Mouse (Mus musculus) heart, postnatal 0 days (tissue): Measurements from ENCODE around the gene Mettl13. TPM values are rescaled to one million over a fixed set of nuclear protein-coding genes. Genes with fewer than 3 reads are reported as not detected.
A peak's percentile ranks its signal among the peaks of the same experiment; 100 is the strongest.

ENCODE experiments used
- ATAC-seq: fragments of 200-750 bp; cut with Nextera tagmentation; 2 replicates; pipeline ENCODE4 v1.8.0; 2017; ENCODE audit warnings: low read depth, moderate number of reproducible peaks, moderate library complexity; ENCODE audit not compliant: insufficient read depth
- DNase-seq: peaks from one replicate; pipeline ENCODE4 v3.0.0-alpha.2; 2016; ENCODE audit warnings: low spot score
- H3K27ac ChIP-seq: fragments of 300-500 bp; sonication (generic); 2 replicates; pipeline ENCODE4 v1.5.1; 2014; ENCODE audit warnings: low read depth, mild to moderate bottlenecking
- H3K27me3 ChIP-seq: fragments of 300-500 bp; sonication (generic); 2 replicates; pipeline ENCODE4 v1.6.1; 2014; ENCODE audit warnings: low read length, mixed read lengths; ENCODE audit not compliant: control insufficient read depth, insufficient read depth
- H3K36me3 ChIP-seq: fragments of 300-500 bp; sonication (generic); replicated peaks from 2 replicates; pipeline ENCODE4 v1.6.1; 2014; ENCODE audit warnings: low read length, mixed read lengths; ENCODE audit not compliant: control insufficient read depth, insufficient read depth
- H3K4me1 ChIP-seq: fragments of 300-500 bp; sonication (generic); 2 replicates; pipeline ENCODE4 v1.6.1; 2014; ENCODE audit warnings: antibody characterized with exemption; ENCODE audit not compliant: control insufficient read depth, insufficient read depth
- H3K4me2 ChIP-seq: fragments of 300-500 bp; sonication (generic); 2 replicates; pipeline ENCODE4 v1.6.1; 2014; ENCODE audit warnings: low read depth, mild to moderate bottlenecking, low read length, moderate library complexity
- H3K4me3 ChIP-seq: fragments of 300-500 bp; sonication (generic); 2 replicates; pipeline ENCODE4 v1.5.1; 2014; ENCODE audit warnings: low read depth, low read length
- H3K9ac ChIP-seq: fragments of 300-500 bp; sonication (generic); replicated peaks from 2 replicates; pipeline ENCODE4 v1.6.1; 2014; ENCODE audit warnings: low read depth, low read length, mixed read lengths
- H3K9me3 ChIP-seq: fragments of 300-500 bp; sonication (generic); replicated peaks from 2 replicates; pipeline ENCODE4 v1.6.1; 2016; ENCODE audit warnings: low read length; ENCODE audit not compliant: control insufficient read depth
- CTCF ChIP-seq: IDR thresholded peaks from 2 replicates; pipeline ENCODE4 v1.5.1; 2016; ENCODE audit warnings: antibody characterized with exemption, control low read depth, low read depth
- EP300 ChIP-seq: IDR thresholded peaks from 2 replicates; pipeline ENCODE4 v1.6.1; 2016; ENCODE audit warnings: antibody characterized with exemption, low read depth
- WGBS: fragments of 180-500 bp; shearing (Covaris S2); extraction: QIAGEN DNeasy Blood & Tissue Kit; methylation state at CpG from one replicate; pipeline ENCODE4 v1.1.7; 2014; 5-methylcytosine and 5-hydroxymethylcytosine counted together
- polyA plus RNA-seq: library from polyadenylated mRNA; unstranded; fragments of >200 nt; fragmentation: Nextera tagmentation; extraction: Ambion mirVana; gene quantifications from 2 replicates; pipeline ENCODE4 v1.2.1, GENCODE M21; 2015
- total RNA-seq: library from RNA; depleted of rRNA; stranded (reverse); fragments of >200 nt; gene quantifications from 2 replicates; pipeline ENCODE4 v1.2.3, GENCODE M21; 2014; ENCODE audit warnings: low replicate concordance

The Mettl13 gene
- total and polyA plus RNA-seq, 2 experiments from 2014 or later: 7.0 to 10.0 TPM

DNA sequence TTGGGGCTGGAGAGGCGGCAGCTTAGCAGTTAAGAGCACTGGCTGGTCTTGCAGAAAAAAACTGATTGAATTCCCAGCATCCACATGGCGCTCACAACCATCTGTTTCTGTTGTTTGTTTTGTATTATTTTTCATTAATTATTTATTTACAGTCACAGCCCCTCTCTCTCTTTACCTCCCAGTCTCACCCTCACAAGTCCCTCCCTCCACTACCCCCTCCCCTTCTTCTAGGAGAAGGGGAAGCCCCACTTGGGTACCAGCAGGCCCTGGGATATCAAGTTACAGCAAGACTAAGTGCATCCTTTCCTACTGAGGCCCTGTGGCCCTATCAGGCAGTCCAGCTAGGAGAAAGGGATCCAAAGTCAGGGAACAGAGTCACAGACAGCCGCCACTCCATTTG is 19.0 kb upstream of the Mettl13 start:
- 60% methylated on average over 3 of the region's 3 CpGs for WGBS
- no peak for TF ChIP-seq EP300
- no peak for TF ChIP-seq CTCF
- H3K9ac ChIP-seq: no peak overlapping the region
- ATAC-seq (no peak), DNase-seq (no peak)
- no peaks in the 10 kb centered on the region for H3K36me3 ChIP-seq
- 0 out of 2 replicates have a peak, but pooled peaks cover 8% of the 10 kb centered on the region for H3K4me1 ChIP-seq
- H3K27ac ChIP-seq: no peak overlapping the region
- no peak overlapping the region for H3K4me2 ChIP-seq
- H3K27me3 ChIP-seq: no peaks in the 10 kb centered on the region
- H3K9me3 ChIP-seq: no peaks in the 10 kb centered on the region
- no peak overlapping the region for H3K4me3 ChIP-seq

DNA sequence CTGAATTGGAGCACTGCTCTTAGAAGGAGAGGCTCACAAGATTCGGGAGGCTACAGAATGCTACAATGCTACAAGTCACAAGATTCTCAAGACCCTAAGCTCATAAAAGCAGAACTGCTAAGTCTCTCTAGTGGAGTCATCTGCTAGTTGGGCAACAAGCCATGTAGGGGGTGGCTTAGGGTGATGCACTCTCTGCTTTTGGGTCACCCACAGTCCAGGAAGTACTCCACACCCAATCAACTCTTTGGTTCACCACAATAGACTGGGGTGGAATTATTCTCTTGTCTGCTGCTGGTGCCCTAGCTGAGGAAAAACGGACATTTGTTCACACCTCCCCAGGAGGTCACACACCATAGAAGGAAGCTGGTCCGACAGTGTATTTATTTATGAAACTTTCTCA is 16.6 kb upstream of the Mettl13 start:
- 41% methylated on average over 3 of the region's 3 CpGs for WGBS
- H3K36me3 ChIP-seq: no peaks in the 10 kb centered on the region
- no peak overlapping the region for H3K4me2 ChIP-seq
- H3K4me1 ChIP-seq: no peaks in the 10 kb centered on the region
- DNase-seq (no peak), ATAC-seq (no peak)
- H3K9me3 ChIP-seq: no peaks in the 10 kb centered on the region
- TF ChIP-seq CTCF (no peak), EP300 (no peak)
- no peak overlapping the region for H3K27ac ChIP-seq
- H3K9ac ChIP-seq: no peak overlapping the region
- 0 out of 2 replicates have a peak, but pooled peaks cover 3% of the 10 kb centered on the region for H3K27me3 ChIP-seq
- H3K4me3 ChIP-seq: no peak overlapping the region

DNA sequence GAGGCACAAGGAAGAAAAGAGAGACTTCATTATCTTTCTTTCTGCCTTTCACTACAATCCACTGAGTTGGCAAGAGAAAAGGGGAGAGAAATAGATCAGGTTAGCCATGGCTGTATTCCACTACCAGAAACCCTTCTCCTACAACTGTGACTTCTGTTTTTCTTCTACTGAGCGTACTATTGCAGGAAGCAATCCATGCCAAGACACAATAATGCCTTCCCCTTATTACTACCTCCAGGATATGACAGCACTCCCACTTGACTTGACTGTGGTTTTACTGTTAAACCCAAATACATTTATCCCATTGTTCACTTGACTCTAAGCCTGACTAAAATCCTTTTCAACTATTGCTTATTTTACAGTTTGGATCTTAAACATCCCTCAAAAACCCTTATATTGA is 14.9 kb upstream of the Mettl13 start:
- no peak for DNase-seq
- 46% methylated on average over 1 of the region's 1 CpGs for WGBS

DNA sequence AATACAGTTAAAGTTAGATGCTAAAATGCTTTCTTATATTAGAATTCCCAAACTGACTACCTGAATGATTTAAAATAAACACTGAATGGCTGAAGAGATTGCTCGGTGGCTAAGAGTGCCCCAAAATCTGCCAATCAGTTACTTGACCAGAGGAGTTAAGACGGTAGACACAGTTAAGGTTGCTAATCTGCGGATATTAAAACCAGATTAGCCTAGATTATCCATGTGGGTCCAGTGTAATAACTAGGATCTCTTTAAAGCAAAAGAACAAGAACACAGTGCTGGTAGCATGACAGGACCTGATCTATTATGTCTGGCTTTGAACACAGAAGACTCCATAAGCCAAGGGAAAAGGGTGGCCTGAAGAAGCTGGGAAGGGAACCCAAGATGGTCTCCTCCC is 5.8 kb upstream of the Mettl13 start:
- Histone ChIP-seq H3K9me3 (no peaks in the 10 kb centered on the region), H3K27ac (no peak overlapping the region), H3K36me3 (no peaks in the 10 kb centered on the region), H3K4me1 (no peaks in the 10 kb centered on the region), H3K4me3 (no peak overlapping the region), H3K9ac (no peak overlapping the region), H3K4me2 (no peak overlapping the region), H3K27me3 (no peaks in the 10 kb centered on the region)
- DNase-seq (no peak), ATAC-seq (no peak)
- 78% methylated on average over 3 of the region's 3 CpGs for WGBS
- no peak for TF ChIP-seq EP300

More for the DNA sequence above, 14.9 kb upstream of the Mettl13 start:
- Histone ChIP-seq H3K27me3 (0 out of 2 replicates have a peak, but pooled peaks cover 3% of the 10 kb centered on the region), H3K4me3 (no peak overlapping the region), H3K9me3 (no peaks in the 10 kb centered on the region), H3K4me1 (no peaks in the 10 kb centered on the region), H3K4me2 (no peak overlapping the region), H3K27ac (no peak overlapping the region), H3K9ac (no peak overlapping the region), H3K36me3 (no peaks in the 10 kb centered on the region)
- TF ChIP-seq CTCF: no peak
- no peak for TF ChIP-seq EP300
- no peak for ATAC-seq

DNA sequence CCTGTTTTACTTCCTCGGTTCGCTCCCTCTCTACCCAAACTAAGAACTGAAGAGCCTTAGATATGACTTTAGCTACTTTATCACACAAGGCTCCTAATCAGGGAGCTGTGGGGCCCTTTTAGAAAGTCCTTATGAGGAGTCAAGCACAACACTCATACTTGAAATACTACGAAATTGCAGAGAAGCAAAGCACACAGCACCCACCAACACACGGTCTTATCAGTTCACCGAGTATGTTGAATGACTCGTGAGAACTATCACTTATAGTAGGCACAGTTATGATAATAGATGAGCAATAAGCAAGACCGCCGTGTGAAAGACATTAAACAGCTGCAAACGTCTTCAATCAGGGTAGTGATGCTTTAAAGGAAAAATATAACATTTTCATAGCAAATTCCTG is 4.6 kb upstream of the Mettl13 start:
- WGBS: 38% methylated on average over 9 of the region's 9 CpGs

DNA sequence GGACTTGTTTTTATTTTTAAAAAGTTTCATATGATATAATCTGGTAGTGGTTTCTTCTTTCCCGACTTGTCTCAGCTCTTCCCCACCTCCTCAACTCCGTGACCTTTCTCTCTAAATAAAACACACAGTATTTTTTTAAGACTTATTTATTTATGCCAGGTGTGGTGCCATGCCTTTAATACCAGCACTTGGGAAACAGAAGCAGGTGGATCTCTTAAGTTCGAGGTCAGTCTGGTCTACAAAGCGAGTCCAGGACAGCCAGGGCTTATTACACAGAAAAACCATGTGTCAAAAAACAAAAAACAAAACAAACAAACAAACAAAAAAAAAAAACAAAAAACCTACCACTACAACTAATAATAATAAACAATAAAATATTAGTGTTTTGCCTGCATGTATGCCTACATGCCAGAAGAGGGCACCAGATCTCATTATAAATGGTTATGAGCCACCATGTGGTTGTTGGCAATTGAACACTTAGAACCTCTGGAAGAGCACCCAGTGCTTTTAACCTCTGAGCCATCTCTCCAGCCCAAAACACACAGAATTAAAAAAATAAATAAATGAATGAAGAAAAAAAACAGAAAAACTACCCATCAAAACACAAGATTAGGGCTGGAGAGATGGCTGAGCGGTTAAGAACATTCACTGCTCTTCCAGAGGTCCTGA is 1.4 kb upstream of the Mettl13 start:
- Histone ChIP-seq H3K9me3 (no peaks in the 10 kb centered on the region), H3K9ac (no peak overlapping the region), H3K4me3 (no peak overlapping the region), H3K4me2 (no peak overlapping the region), H3K36me3 (peaks cover 15% of the 10 kb centered on the region), H3K4me1 (peaks cover 9% of the 10 kb centered on the region; the same call in 1 of the 2 replicates), H3K27me3 (no peaks in the 10 kb centered on the region), H3K27ac (no peak overlapping the region)
- DNase-seq (peak; percentile 66), ATAC-seq (no peak)
- WGBS: 68% methylated on average over 5 of the region's 5 CpGs
- TF ChIP-seq EP300: no peak
- peak; percentile 74 for TF ChIP-seq CTCF

More for the DNA sequence above, 4.6 kb upstream of the Mettl13 start:
- H3K27me3 ChIP-seq: no peaks in the 10 kb centered on the region
- no peak overlapping the region for H3K4me3 ChIP-seq
- H3K4me1 ChIP-seq: no peaks in the 10 kb centered on the region; the same call in 1 of the 2 replicates
- no peak for TF ChIP-seq CTCF
- no peak for TF ChIP-seq EP300
- H3K9ac ChIP-seq: no peak overlapping the region
- no peak for ATAC-seq
- H3K4me2 ChIP-seq: no peak overlapping the region
- H3K36me3 ChIP-seq: no peaks in the 10 kb centered on the region
- H3K9me3 ChIP-seq: no peaks in the 10 kb centered on the region
- DNase-seq: no peak
- H3K27ac ChIP-seq: no peak overlapping the region
